Mouse (Mus musculus) neural tube, embryonic 15.5 days (tissue): Measurements from ENCODE around the gene Stk38l. TPM values are rescaled to one million over a fixed set of nuclear protein-coding genes. Genes with fewer than 3 reads are reported as not detected.

Experiments
- ATAC-seq: fragments of 200-750 bp; cut with Nextera tagmentation; 2 replicates; pipeline ENCODE4 v1.8.0; 2017; ENCODE audit warnings: mild to moderate bottlenecking, moderate TSS enrichment, moderate library complexity; ENCODE audit not compliant: low FRiP score
- H3K27ac ChIP-seq: fragments of 300-500 bp; sonication (generic); replicated peaks from 2 replicates; pipeline ENCODE4 v1.5.1; 2015; ENCODE audit warnings: mild to moderate bottlenecking, inconsistent platforms
- H3K27me3 ChIP-seq: fragments of 300-500 bp; sonication (generic); replicated peaks from 2 replicates; pipeline ENCODE4 v1.6.1; 2015; ENCODE audit warnings: inconsistent platforms
- H3K36me3 ChIP-seq: fragments of 300-500 bp; sonication (generic); 2 replicates; pipeline ENCODE4 v1.6.1; 2015; ENCODE audit warnings: inconsistent platforms
- H3K4me1 ChIP-seq: fragments of 300-500 bp; sonication (generic); 2 replicates; pipeline ENCODE4 v1.6.1; 2015; ENCODE audit warnings: inconsistent platforms
- H3K4me2 ChIP-seq: fragments of 300-500 bp; sonication (generic); 2 replicates; pipeline ENCODE4 v1.6.1; 2015; ENCODE audit warnings: inconsistent platforms, mild to moderate bottlenecking, moderate library complexity
- H3K4me3 ChIP-seq: fragments of 300-500 bp; sonication (generic); replicated peaks from 2 replicates; pipeline ENCODE4 v1.5.1; 2015; ENCODE audit warnings: mild to moderate bottlenecking, inconsistent platforms
- H3K9ac ChIP-seq: fragments of 300-500 bp; sonication (generic); replicated peaks from 2 replicates; pipeline ENCODE4 v1.6.1; 2015; ENCODE audit warnings: mild to moderate bottlenecking, inconsistent platforms
- H3K9me3 ChIP-seq: fragments of 300-500 bp; sonication (generic); replicated peaks from 2 replicates; pipeline ENCODE4 v1.6.1; 2016; ENCODE audit warnings: inconsistent platforms
- WGBS: fragments of 180-500 bp; shearing (Covaris S2); methylation state at CpG from one replicate; pipeline ENCODE4 v1.1.7; 2015; ENCODE audit warnings: mixed read lengths; 5-methylcytosine and 5-hydroxymethylcytosine counted together
- polyA plus RNA-seq: library from polyadenylated mRNA; unstranded; fragments of >200 nt; fragmentation: Nextera tagmentation; extraction: Ambion mirVana; gene quantifications from 2 replicates; pipeline ENCODE4 v1.2.1, GENCODE M21; 2015

Stk38l gene
- 12.1 and 13.2 TPM in 2 replicates for polyA plus RNA-seq

DNA sequence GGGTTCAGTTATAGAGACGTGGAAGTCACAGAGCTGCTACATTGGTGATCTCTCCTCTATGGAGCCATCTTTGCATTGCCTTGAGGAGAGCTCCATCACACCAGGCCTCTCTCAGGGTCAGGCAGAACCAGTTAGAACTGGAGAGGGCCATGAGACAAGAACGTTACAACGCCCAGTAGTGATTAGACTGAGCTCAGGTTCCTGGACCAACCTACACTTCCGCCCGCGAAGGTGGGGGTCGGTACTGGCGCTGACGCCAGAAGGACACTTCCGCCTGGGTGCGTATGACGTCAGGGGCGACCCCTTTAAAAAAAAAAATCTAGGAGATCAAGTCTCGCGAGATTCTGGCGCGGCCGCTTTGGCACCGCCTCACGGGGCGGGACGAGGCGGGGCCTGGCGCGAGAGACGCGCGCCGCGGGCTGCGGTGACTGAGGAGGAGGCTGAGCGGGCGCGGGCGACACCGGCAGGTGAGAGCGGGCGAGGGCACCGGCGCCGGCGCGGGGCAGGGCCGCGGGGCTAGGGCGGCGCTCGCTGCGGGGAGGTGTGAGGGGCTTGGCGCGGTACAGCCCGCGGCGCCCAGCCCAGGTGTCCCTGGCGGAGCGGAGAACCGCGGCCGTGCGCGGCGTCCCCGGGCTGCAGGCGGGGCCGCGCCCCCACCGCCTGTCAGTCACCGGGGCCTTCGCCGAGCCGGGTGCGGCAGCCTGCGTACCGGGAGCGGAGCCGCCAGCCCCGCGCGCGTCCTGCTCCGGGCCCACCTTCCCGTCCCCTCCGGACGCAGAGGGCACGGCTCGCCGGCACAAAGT is at the start of gene Stk38l:
Gene Stk38l (plus strand): TSS at position 415 of the 803 bp plus-strand sequence.
- Histone ChIP-seq H3K4me1 (peaks cover 11% of the 10 kb centered on the region), H3K9ac (peak within 1 kb of the TSS; percentile 70), H3K4me2 (peak within 1 kb of the TSS; percentile 89), H3K27me3 (no peaks in the 10 kb centered on the region; the same call in 1 of the 2 replicates), H3K36me3 (no peaks in the 10 kb centered on the region), H3K9me3 (no peaks in the 10 kb centered on the region), H3K4me3 (peak within 1 kb of the TSS; percentile 64), H3K27ac (peak within 1 kb of the TSS; percentile 90)
- peak; percentile 98 for ATAC-seq
- 2% methylated on average over 65 of the region's 87 CpGs for WGBS

DNA sequence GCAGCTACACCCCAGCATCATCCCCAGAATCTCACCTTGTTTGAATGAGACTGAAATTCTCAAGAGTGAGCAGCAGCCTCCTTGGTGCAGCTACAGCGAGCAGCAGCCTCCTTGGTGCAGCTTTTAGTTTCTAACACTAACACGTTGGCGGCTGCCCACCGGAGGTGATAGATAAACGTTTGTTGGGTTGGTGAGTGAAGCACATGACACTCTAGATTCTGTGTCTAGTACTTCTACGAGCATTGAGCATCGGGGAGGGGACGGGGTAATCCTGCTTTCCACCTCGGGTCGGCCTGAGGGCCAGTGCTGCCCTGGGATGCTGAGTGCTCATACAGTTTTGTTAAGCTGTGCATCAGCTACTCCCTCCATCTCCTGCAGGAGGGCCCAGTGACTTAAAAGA is 47.9 kb upstream of the Stk38l start:
- 83% methylated on average over 10 of the region's 10 CpGs for WGBS
- ATAC-seq: no peak

DNA sequence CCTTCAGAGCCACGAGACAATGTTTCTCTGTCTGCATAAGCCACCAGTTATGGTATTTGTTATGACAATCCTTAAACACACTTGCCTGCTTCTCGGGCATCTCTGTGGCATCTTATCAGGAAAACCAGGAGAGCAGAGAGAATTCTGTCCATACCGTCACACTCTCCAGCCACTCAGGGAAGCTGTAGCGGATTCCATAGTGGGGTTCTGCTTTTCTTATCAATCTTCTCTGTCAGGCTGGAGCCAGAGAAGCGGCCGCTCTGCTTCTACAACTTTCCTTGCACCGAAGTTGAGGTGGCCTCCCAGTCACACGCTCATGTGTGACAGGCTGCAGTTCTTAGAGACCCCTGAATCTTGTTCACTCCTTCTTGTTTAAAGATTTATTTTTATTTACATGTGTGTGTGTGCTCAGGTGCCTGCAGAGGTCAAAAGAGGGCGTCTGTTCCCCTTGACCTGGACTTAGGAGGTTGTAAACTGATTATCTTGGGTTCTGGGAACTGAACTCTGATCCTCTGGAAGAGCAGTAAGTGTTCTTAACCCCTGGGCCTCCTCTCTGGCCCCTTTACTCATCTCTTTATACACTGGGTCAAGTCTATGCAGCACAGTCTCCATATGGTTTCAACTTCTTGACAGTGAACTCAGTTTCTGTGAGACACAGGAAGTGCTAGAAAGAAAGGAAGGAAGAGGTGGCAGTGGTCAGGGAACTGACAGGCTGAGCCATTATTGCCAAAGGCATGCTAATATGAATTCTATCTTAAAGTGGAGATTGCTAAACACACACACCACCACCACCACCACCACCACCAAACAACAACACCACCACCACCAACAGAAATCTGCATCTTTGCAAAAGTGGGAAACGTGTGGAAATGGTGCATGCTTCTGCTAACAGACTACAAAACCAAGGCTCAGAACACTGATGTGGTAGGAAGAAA is 46.4 kb upstream of the Stk38l start:
- no peak overlapping the region for H3K27ac ChIP-seq
- no peaks in the 10 kb centered on the region for H3K36me3 ChIP-seq
- no peaks in the 10 kb centered on the region for H3K9me3 ChIP-seq
- ATAC-seq: no peak
- H3K4me3 ChIP-seq: no peak overlapping the region
- no peak overlapping the region for H3K4me2 ChIP-seq
- H3K4me1 ChIP-seq: no peaks in the 10 kb centered on the region
- no peak overlapping the region for H3K9ac ChIP-seq
- 82% methylated on average over 10 of the region's 10 CpGs for WGBS
- H3K27me3 ChIP-seq: no peaks in the 10 kb centered on the region

More for the DNA sequence above, 47.9 kb upstream of the Stk38l start:
- Histone ChIP-seq H3K4me2 (no peak overlapping the region), H3K27ac (no peak overlapping the region), H3K9me3 (no peaks in the 10 kb centered on the region), H3K4me1 (no peaks in the 10 kb centered on the region), H3K27me3 (no peaks in the 10 kb centered on the region), H3K4me3 (no peak overlapping the region), H3K9ac (no peak overlapping the region), H3K36me3 (no peaks in the 10 kb centered on the region)

GRCm38 (mm10) chr6:146683881-146684280 is 40.9 kb upstream of the Stk38l start:
- 82% methylated on average over 4 of the region's 4 CpGs for WGBS

DNA sequence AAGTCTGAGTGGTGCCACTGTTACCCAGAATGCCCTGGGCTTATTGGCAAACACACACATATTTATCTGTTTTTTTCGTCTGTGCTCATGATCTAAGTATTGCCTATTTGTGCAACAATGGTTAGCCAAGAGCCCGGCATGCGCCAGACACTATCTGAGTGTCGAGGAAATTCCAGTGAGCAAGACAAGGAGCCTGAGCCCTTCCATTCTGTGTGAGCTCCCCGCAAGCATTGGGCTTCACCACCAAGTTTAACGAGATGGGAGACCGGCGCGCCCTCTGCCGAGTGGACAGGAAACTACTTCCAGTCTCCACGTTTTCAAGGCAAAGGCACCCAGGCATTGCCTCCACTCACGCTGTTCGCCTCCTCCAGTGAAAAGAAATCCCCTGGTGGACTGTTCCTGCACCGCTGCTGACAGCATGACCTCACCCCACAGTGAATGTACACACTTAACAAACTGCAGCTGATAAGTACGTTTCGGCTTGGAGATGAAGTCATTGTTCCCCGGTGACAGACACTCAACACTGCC is 39.0 kb upstream of the Stk38l start:
- 83% methylated on average over 17 of the region's 17 CpGs for WGBS
- H3K9ac ChIP-seq: no peak overlapping the region
- no peak overlapping the region for H3K27ac ChIP-seq
- H3K36me3 ChIP-seq: no peaks in the 10 kb centered on the region
- H3K9me3 ChIP-seq: no peaks in the 10 kb centered on the region
- no peaks in the 10 kb centered on the region for H3K4me1 ChIP-seq
- ATAC-seq: no peak
- no peak overlapping the region for H3K4me3 ChIP-seq
- H3K4me2 ChIP-seq: no peak overlapping the region
- H3K27me3 ChIP-seq: no peaks in the 10 kb centered on the region

More at GRCm38 (mm10) chr6:146683881-146684280, 40.9 kb upstream of the Stk38l start:
- Histone ChIP-seq H3K4me2 (no peak overlapping the region), H3K27ac (no peak overlapping the region), H3K4me3 (no peak overlapping the region), H3K27me3 (no peaks in the 10 kb centered on the region), H3K36me3 (no peaks in the 10 kb centered on the region), H3K9me3 (no peaks in the 10 kb centered on the region), H3K9ac (no peak overlapping the region), H3K4me1 (no peaks in the 10 kb centered on the region)
- no peak for ATAC-seq

GRCm38 (mm10) chr6:146686463-146687196 is 38.2 kb upstream of the Stk38l start:
- Histone ChIP-seq H3K27ac (no peak overlapping the region), H3K27me3 (no peaks in the 10 kb centered on the region), H3K4me1 (no peaks in the 10 kb centered on the region), H3K9me3 (no peaks in the 10 kb centered on the region), H3K9ac (no peak overlapping the region), H3K36me3 (no peaks in the 10 kb centered on the region), H3K4me3 (no peak overlapping the region), H3K4me2 (no peak overlapping the region)
- WGBS: 92% methylated on average over 5 of the region's 5 CpGs
- ATAC-seq: no peak

- Histone ChIP-seq H3K27ac (no peak overlapping the region), H3K27me3 (no peaks in the 10 kb centered on the region), H3K9me3 (no peaks in the 10 kb centered on the region), H3K4me3 (no peak overlapping the region), H3K36me3 (no peaks in the 10 kb centered on the region), H3K4me2 (no peak overlapping the region), H3K4me1 (no peaks in the 10 kb centered on the region), H3K9ac (no peak overlapping the region)
- WGBS: 88% methylated on average over 7 of the region's 7 CpGs
- ATAC-seq: no peak
These were observed 36.8 kb upstream of the Stk38l start for GRCm38 (mm10) chr6:146688010-146688409.

- Histone ChIP-seq H3K9me3 (no peaks in the 10 kb centered on the region), H3K4me2 (no peak overlapping the region), H3K36me3 (no peaks in the 10 kb centered on the region), H3K27me3 (no peaks in the 10 kb centered on the region), H3K27ac (no peak overlapping the region), H3K4me3 (no peak overlapping the region), H3K4me1 (no peaks in the 10 kb centered on the region), H3K9ac (no peak overlapping the region)
- 72% methylated on average over 5 of the region's 5 CpGs for WGBS
- ATAC-seq: no peak
These were observed 35.9 kb upstream of the Stk38l start for GRCm38 (mm10) chr6:146688861-146689260.

DNA sequence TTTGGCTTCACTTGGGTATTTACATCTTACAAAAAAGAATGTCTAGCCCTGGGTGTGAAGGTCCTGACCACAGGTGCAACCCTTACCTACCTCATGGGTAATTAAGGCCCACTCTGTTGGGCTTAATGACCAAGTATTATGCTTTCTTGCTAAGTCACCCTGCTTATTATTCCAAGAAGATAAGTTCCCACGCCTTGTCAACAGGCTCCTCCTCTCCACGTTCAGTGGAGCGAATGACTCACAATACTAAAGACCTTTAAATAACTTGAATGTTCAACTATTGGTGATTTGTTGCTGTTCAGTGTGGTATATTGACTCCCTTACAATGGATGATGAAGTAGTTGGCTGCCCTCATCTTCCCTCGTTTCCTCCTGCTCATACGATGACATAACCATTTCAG is 27.0 kb upstream of the Stk38l start:
- no peak overlapping the region for H3K4me3 ChIP-seq
- no peak overlapping the region for H3K9ac ChIP-seq
- no peak overlapping the region for H3K27ac ChIP-seq
- ATAC-seq: no peak
- H3K36me3 ChIP-seq: no peaks in the 10 kb centered on the region
- WGBS: 40% methylated on average over 5 of the region's 5 CpGs
- no peaks in the 10 kb centered on the region for H3K9me3 ChIP-seq
- no peak overlapping the region for H3K4me2 ChIP-seq
- no peaks in the 10 kb centered on the region for H3K4me1 ChIP-seq
- H3K27me3 ChIP-seq: no peaks in the 10 kb centered on the region

DNA sequence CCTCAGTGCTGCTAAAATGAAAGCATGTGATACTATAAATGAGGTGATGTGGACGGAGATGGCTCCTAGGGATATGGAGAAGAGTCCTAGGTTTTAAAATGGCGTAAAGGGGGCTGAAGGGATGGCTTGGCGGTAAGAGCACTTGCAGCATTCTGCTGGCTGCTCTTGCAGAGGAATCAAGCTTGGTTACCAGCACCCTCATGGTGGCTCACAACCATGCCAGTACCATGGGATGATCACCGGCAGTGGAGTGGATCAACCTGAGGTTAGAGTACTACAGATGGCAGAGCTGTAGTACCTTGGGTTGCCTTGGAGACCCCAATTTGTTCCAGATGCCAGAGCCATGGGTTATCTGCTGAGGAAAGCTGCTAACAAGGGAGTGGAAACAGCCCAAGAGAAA is 26.4 kb upstream of the Stk38l start:
- H3K9ac ChIP-seq: no peak overlapping the region
- WGBS: 91% methylated on average over 4 of the region's 4 CpGs

DNA sequence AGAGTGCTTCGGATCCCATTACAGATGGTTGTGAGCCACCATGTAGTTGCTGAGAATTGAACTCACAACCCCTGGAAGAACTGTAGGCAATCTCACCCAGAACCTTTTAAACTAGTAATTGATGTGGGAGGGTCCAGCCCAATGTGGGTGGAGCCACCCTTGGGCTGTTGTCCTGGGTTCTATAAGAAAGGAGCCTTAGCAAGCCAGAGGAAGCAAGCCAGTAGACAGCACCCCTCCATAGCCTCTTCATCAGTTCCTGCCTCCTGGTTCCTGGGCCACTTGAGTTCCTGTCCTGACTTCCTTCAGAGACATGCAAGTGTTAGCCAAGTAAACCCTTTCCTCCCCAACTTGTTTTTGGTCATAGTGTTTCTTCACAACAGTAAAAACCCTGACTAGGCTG is 24.3 kb upstream of the Stk38l start:
- Histone ChIP-seq H3K36me3 (no peaks in the 10 kb centered on the region), H3K4me2 (no peak overlapping the region), H3K9ac (no peak overlapping the region), H3K4me3 (no peak overlapping the region), H3K9me3 (no peaks in the 10 kb centered on the region), H3K27ac (no peak overlapping the region), H3K4me1 (no peaks in the 10 kb centered on the region), H3K27me3 (no peaks in the 10 kb centered on the region)
- no peak for ATAC-seq
- 97% methylated on average over 1 of the region's 1 CpGs for WGBS

More for the DNA sequence above, 26.4 kb upstream of the Stk38l start:
- H3K9me3 ChIP-seq: no peaks in the 10 kb centered on the region
- H3K27me3 ChIP-seq: no peaks in the 10 kb centered on the region
- no peaks in the 10 kb centered on the region for H3K36me3 ChIP-seq
- no peak overlapping the region for H3K27ac ChIP-seq
- no peak overlapping the region for H3K4me3 ChIP-seq
- ATAC-seq: no peak
- H3K4me1 ChIP-seq: no peaks in the 10 kb centered on the region
- no peak overlapping the region for H3K4me2 ChIP-seq
